Mouse (Mus musculus): Measurements from ENCODE around the gene Zfp956.
"Not testable (repeated sequence)": the region's sequence is repeated elsewhere in the genome, so short reads cannot be mapped to it uniquely, and the experiment has no call there.

The Zfp956 gene

DNA sequence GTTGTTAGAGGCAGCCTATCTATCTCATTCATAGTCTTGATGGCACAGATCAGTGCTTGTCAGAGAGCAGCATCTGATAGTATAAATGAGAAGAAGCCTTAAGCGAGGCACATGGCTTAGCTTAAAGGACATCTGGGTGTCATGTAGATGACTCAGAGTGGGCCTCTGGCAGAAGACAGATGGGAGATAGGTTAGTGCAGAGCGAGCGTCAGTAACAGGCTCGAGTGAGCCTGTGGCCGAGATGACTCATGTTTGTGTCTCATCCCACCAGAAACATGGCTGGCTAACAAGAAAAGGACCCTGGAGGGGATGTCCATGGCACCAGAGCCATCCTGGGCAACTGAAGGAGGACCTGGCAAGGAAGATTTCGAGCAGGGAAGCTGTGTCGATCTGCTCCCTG, 9.9 kb downstream of the Zfp956 start:
- DNase-seq (ENCODE audit: extremely low read depth, low read depth, low spot score): no peak

DNA sequence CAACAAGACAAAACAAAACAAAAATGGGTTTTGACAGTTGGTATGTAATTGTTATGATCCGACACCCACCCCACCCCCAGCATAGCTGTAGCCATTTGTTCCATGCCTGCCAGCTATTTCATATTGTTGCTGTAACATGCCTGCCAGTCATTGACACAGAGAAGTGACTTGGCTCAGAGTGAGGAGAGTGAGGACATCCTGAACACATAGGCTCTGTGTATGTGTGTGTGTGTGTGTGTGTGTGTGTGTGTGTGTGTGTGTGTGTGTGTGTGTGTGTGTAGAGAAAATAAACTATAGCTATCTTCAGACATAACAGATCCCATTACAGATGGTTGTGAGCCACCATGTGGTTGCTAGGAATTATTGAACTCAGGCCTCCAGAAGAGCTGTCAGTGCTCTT, 15.0 kb downstream of the Zfp956 start:
- DNase-seq (ENCODE audit: extremely low read depth, low read depth, low spot score): not testable (repeated sequence)

GRCm38 (mm10) chr6:47974599-47974998, 21.4 kb downstream of the Zfp956 start:
- DNase-seq (ENCODE audit: extremely low read depth, low read depth, low spot score): no peak

DNA sequence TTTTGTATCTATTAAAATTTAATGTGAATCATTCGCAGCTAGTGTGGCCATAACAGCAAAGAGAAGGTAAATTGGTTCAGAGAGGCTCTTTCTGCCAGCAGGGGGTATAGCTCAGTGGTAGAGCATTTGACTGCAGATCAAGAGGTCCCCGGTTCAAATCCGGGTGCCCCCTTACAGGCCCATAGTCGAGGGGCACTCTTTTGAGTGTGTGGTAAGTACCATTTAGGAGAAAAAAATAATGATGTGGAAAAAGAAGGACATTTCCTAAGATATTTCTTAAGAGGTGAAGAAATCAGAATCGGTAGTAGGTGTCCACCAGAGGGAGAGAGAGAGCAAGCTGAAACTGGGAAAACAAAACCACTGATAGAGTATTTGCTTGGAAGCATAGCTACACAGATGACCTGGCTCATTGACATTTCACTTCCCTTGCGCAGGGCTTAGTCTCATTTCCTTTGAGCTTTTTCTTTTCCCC, 25.7 kb downstream of the Zfp956 start:
- DNase-seq (ENCODE audit: extremely low read depth, low read depth, low spot score): no peak

DNA sequence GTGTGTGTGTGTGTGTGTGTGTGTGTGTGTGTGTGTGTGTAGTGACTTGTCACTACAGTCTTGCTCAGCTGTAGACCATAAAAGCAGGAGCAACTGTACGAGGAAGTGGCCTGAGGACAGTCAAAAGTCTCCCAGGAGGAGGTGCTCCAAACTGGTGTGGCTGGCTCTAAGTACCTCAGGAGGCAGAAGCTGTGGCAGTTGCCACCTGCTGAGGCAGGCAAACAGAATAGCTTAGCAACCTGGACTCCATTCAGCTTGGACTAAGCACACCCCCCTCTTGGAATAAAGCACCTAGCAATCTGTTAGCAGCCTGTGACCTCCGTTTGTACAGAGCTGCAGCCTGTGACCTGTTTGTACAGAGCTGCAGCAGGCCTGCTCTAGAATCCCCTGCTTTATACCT, 30.7 kb downstream of the Zfp956 start:
- no peak for DNase-seq (ENCODE audit: extremely low read depth, low read depth, low spot score)

- no peak for DNase-seq (ENCODE audit: extremely low read depth, low read depth, low spot score)
Measured at GRCm38 (mm10) chr6:47995661-47996060, 42.5 kb downstream of the Zfp956 start.

DNA sequence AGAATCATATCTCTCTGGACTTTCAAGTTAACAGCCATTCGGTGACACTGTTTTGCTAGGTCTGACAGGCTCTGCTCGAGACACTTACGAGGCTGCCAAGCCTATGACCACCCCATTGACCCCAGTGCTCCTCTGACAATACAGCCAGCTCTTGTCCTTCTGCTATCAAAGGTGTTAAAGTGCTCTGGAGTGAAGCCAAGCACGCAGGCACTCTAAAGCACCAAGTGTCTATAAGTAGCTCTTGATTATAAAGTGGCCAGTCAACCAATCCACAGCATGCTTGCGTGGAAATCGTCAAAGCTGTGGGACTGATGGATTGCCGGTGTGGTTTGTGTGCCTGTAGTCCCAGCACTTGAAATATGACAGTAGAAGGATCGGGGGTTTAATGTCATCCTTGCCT, 57.5 kb downstream of the Zfp956 start:
- no peak for DNase-seq (ENCODE audit: extremely low read depth, low read depth, low spot score)
